Mouse (Mus musculus) kidney, postnatal 0 days (tissue): ENCODE results near the gene 1700008O03Rik. TPM values are rescaled to one million over a fixed set of nuclear protein-coding genes. Genes with fewer than 3 reads are reported as not detected.
A peak's percentile ranks its signal among the peaks of the same experiment; 100 is the strongest.

Source experiments
- ATAC-seq: fragments of 200-750 bp; cut with Nextera tagmentation; replicated peaks from 2 replicates; pipeline ENCODE4 v1.8.0; 2017; ENCODE audit warnings: low read depth, moderate number of reproducible peaks, moderate TSS enrichment, moderate library complexity; ENCODE audit not compliant: low FRiP score
- DNase-seq: peaks from one replicate; pipeline ENCODE4 v3.0.0-alpha.2; 2016; ENCODE audit warnings: low spot score
- H3K27ac ChIP-seq: fragments of 300-500 bp; sonication (generic); 2 replicates; pipeline ENCODE4 v1.5.1; 2014; ENCODE audit warnings: mild to moderate bottlenecking
- H3K27me3 ChIP-seq: fragments of 300-500 bp; sonication (generic); 2 replicates; pipeline ENCODE4 v1.6.1; 2014; ENCODE audit warnings: low read length, mixed read lengths; ENCODE audit not compliant: insufficient read depth
- H3K36me3 ChIP-seq: fragments of 300-500 bp; sonication (generic); 2 replicates; pipeline ENCODE4 v1.6.1; 2014; ENCODE audit warnings: low read length, mixed read lengths; ENCODE audit not compliant: insufficient read depth
- H3K4me1 ChIP-seq: fragments of 300-500 bp; sonication (generic); replicated peaks from 2 replicates; pipeline ENCODE4 v1.6.1; 2014; ENCODE audit warnings: antibody characterized with exemption, low read length, mixed read lengths; ENCODE audit not compliant: insufficient read depth
- H3K4me2 ChIP-seq: fragments of 300-500 bp; sonication (generic); 2 replicates; pipeline ENCODE4 v1.6.1; 2014; ENCODE audit warnings: mild to moderate bottlenecking, low read length, moderate library complexity, mixed read lengths
- H3K4me3 ChIP-seq: fragments of 300-500 bp; sonication (generic); replicated peaks from 2 replicates; pipeline ENCODE4 v1.5.1; 2014; ENCODE audit warnings: low read depth, low read length
- H3K9ac ChIP-seq: fragments of 300-500 bp; sonication (generic); 2 replicates; pipeline ENCODE4 v1.6.1; 2014; ENCODE audit warnings: low read depth, low read length
- H3K9me3 ChIP-seq: fragments of 300-500 bp; sonication (generic); replicated peaks from 2 replicates; pipeline ENCODE4 v1.6.1; 2016; ENCODE audit warnings: low read length, inconsistent platforms, mixed read lengths
- CTCF ChIP-seq: IDR thresholded peaks from 2 replicates; pipeline ENCODE4 v1.5.1; 2016; ENCODE audit warnings: antibody characterized with exemption, low read depth, mild to moderate bottlenecking, moderate library complexity
- WGBS: fragments of 180-500 bp; shearing (Covaris S2); extraction: QIAGEN DNeasy Blood & Tissue Kit; methylation state at CpG from one replicate; pipeline ENCODE4 v1.1.7; 2014; 5-methylcytosine and 5-hydroxymethylcytosine counted together
- polyA plus RNA-seq: library from polyadenylated mRNA; unstranded; fragments of >200 nt; fragmentation: Nextera tagmentation; extraction: Ambion mirVana; gene quantifications from 2 replicates; pipeline ENCODE4 v1.2.1, GENCODE M21; 2015

The 1700008O03Rik gene
- polyA plus RNA-seq, 1 experiment from 2014 or later, result 1.3 TPM

DNA sequence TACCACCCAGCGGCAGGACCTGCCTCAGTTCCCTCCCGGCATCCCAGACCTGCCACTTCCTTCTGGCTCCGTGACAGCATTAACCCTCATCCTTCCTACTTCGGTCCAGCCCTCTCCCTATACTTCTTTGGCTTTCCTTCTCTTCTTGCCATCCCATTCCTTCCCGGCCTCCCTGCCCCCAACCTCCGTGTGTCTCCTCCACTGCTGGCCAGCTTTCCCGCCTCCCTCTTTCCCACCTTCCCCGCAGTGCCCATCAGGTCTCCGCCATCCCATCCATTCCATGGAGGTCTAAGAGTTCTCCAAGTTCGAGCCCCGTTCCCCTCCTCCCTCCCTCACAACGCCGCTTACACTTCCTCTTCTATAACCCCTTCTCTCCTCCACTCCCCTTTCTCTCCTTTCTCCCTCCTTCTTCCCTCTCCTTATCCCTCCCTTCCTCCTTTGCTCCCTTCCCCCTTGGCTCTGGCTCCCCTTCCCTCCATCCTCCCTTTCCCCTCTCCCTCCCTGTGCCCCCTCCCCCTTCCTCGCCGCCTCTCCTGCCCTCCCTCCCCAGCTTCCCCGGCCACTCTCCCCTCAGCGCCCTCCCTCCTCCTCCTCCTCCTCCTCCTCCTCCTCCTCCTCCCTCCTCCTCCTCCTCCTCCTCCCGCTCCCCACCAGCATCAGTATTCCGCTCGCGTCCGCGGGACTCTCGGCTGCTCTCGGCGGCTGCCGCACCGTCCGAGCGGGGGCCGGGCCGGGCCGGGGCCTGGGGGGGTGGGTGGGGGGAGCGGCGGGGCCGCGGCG, 42.7 kb upstream of the 1700008O03Rik start:
- Histone ChIP-seq H3K36me3 (no peaks in the 10 kb centered on the region), H3K4me3 (peak overlapping the region; percentile 16; the same call in 1 of the 2 replicates), H3K27ac (no peak overlapping the region), H3K4me2 (peak overlapping the region; percentile 55), H3K4me1 (no peaks in the 10 kb centered on the region; the same call in none of the 2 replicates), H3K27me3 (peaks cover 23% of the 10 kb centered on the region; the same call in 1 of the 2 replicates), H3K9ac (peak overlapping the region; percentile 28), H3K9me3 (no peaks in the 10 kb centered on the region)
- no peak for ATAC-seq
- 2% methylated on average over 16 of the region's 38 CpGs for WGBS
- DNase-seq, result no peak
- TF ChIP-seq CTCF, result no peak

DNA sequence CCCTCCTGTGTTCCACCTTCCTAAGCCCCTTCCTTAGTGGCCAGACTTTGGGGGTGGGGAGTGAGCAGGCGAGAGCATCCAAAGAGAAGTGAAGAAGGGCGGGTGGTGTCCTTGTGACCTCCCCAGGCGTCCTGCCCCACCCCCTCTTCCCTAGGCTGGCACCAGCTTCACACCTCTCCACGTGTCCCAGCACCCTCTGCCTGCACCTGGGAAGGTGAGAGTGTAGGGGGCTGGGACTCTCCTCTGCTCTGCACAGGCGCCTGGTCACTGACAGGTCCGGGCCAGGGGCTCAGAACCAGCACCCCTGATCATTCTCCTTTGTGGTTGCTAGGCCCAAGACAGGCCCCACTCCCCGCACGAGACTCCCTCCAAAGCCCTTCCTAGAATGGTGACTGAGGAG, 42.0 kb upstream of the 1700008O03Rik start:
- no peak overlapping the region for H3K4me3 ChIP-seq
- no peak overlapping the region for H3K27ac ChIP-seq
- no peaks in the 10 kb centered on the region for H3K36me3 ChIP-seq
- H3K4me2 ChIP-seq, result no peak overlapping the region
- ATAC-seq (no peak), DNase-seq (no peak)
- H3K9ac ChIP-seq, result no peak overlapping the region
- 10% methylated on average over 8 of the region's 8 CpGs for WGBS
- no peak for TF ChIP-seq CTCF
- no peaks in the 10 kb centered on the region; the same call in none of the 2 replicates for H3K4me1 ChIP-seq
- H3K9me3 ChIP-seq, result no peaks in the 10 kb centered on the region
- H3K27me3 ChIP-seq, result peaks cover 23% of the 10 kb centered on the region; the same call in 1 of the 2 replicates

DNA sequence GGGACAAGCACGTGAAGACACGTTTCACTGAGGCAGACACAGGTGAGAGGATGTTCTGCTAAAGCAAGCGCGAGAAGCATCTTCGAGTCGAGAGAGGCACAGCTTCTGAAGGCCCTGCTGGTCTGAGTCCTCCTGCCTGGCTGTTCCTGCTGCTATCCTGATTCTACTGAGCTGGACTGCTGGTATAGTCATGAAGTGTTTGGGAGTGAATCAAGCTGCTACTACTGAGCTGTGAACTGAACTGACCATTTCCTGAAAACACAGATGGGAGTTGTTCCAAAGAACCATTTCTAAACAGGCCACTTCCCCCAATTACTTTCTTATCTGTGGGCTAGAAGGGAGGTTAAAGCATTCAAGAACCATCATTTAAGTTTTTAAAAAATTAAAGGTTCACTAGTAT, 27.7 kb upstream of the 1700008O03Rik start:
- Histone ChIP-seq H3K36me3 (no peaks in the 10 kb centered on the region), H3K27me3 (no peaks in the 10 kb centered on the region), H3K9me3 (no peaks in the 10 kb centered on the region), H3K4me2 (no peak overlapping the region), H3K27ac (no peak overlapping the region), H3K9ac (no peak overlapping the region), H3K4me1 (no peaks in the 10 kb centered on the region), H3K4me3 (no peak overlapping the region)
- no peak for TF ChIP-seq CTCF
- WGBS, result 78% methylated on average over 6 of the region's 6 CpGs
- ATAC-seq (no peak), DNase-seq (no peak)

DNA sequence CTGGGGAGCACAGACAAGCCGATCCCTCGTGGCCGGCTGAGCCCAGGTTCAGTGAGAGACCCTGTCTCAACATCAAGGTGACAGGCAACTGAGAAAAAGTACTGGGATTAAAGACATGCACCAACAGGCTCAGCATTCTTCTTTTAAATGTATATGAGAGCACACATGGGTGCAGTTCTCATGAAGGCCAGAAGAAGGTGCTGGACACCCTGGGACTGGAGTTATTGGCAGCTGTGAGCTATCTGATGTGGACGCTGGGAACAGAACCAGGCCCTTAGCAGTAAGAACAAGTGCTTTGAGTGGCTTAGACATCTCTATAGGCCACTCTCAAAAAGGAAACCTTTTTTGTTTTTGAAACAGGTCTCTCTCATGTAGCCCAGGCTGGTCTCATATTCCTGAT, 25.5 kb upstream of the 1700008O03Rik start:
- 83% methylated on average over 4 of the region's 4 CpGs for WGBS
- Histone ChIP-seq H3K4me3 (no peak overlapping the region), H3K27me3 (no peaks in the 10 kb centered on the region), H3K36me3 (no peaks in the 10 kb centered on the region), H3K4me1 (no peaks in the 10 kb centered on the region), H3K9ac (no peak overlapping the region), H3K27ac (no peak overlapping the region), H3K4me2 (no peak overlapping the region), H3K9me3 (no peaks in the 10 kb centered on the region)
- no peak for DNase-seq
- no peak for ATAC-seq
- no peak; the same call in 1 of the 2 replicates for TF ChIP-seq CTCF

DNA sequence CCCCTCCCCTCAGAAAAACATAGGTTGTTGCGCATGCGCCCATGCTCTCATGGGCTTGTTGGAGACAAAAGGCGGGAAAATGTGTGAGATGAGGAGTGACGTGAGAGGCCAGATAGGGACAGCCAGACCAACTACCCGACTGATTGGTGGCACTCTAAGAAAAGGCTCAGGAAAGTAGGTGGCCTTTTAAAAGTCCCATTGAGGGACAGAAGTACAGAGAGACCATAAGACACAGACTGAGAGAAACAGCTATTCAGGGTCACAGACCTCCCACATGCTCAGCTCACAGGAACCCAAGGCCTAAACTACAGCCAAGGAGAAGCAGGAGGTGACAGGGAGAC, 20.4 kb upstream of the 1700008O03Rik start:
- TF ChIP-seq CTCF, result no peak
- no peaks in the 10 kb centered on the region for H3K4me1 ChIP-seq
- no peak overlapping the region for H3K27ac ChIP-seq
- no peak overlapping the region for H3K4me3 ChIP-seq
- H3K36me3 ChIP-seq, result no peaks in the 10 kb centered on the region
- no peaks in the 10 kb centered on the region for H3K27me3 ChIP-seq
- ATAC-seq, result no peak
- H3K4me2 ChIP-seq, result no peak overlapping the region
- 0% methylated on average over 5 of the region's 5 CpGs for WGBS
- no peaks in the 10 kb centered on the region for H3K9me3 ChIP-seq
- no peak for DNase-seq
- H3K9ac ChIP-seq, result no peak overlapping the region

DNA sequence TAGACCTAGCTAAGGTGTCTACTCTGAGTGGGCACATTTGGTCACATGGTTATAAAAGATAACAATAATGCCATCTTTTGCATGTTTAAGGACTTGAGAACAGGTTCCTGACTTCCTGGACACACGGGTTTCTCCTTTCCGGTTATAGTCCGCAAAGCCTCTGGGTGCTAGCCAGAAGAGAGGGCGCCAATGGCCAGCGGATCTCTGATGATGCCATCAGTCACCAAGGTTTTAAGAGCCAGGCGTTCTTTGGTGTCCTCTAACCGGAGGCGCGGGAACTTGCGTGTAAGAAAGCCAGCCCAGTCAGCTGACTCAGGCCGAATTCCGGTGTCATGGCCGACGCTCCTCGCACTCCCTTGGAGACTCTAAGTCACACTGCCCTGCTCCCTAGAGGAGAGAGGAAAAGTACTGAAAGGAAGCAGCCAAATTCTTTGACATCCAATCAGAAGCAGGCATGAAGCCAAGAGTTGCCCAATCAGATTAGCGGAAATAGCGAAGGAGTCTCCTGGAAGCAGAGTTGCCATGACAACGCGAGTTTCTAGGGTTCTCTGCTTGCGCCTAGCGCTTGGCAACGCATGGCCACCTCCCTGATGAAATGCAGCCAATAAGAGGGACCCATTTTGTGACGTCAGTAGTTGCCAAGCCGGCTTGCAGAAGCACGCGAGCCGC, 19.9 kb upstream of the 1700008O03Rik start:
- H3K27me3 ChIP-seq, result no peaks in the 10 kb centered on the region
- H3K27ac ChIP-seq, result peak overlapping the region; percentile 56; the same call in 1 of the 2 replicates
- peak overlapping the region; percentile 23 for H3K4me3 ChIP-seq
- DNase-seq, result peak; percentile 99
- 3% methylated on average over 27 of the region's 27 CpGs for WGBS
- no peak overlapping the region for H3K9ac ChIP-seq
- TF ChIP-seq CTCF, result peak; percentile 29; the same call in 1 of the 2 replicates
- H3K36me3 ChIP-seq, result no peaks in the 10 kb centered on the region
- no peaks in the 10 kb centered on the region for H3K9me3 ChIP-seq
- no peaks in the 10 kb centered on the region for H3K4me1 ChIP-seq
- peak overlapping the region; percentile 49 for H3K4me2 ChIP-seq
- ATAC-seq, result peak; percentile 95
